Mouse (Mus musculus): ENCODE measurements around the gene Nrarp.

Nrarp gene

DNA sequence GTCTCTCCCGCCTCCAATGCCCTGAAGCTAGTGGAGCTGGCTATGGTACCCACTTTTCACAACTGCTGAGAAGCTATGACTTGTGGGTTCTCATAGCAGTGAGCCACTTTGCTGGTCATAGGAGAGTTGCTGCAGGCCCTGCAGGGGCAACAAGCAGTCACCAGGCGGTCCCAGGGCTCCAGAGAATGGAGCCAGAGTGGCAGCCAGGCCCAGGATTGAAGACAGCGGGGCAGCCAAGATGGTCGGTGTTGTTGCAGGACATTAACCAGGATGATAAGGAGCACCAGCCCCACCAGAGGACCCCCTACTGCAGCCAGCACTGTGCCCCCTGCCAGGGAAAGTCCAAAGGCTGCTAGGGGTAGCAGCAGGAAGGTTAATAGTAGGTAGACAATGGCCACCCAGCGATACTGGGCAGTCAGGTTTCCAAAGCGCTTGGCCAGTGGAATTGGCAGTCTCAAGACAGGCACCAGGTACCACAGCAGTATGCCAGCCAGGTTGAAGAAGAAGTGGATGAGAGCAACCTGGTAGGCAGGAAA, 48.5 kb downstream of the Nrarp start:
- DNase-seq (ENCODE audit: low spot score): no peak

DNA sequence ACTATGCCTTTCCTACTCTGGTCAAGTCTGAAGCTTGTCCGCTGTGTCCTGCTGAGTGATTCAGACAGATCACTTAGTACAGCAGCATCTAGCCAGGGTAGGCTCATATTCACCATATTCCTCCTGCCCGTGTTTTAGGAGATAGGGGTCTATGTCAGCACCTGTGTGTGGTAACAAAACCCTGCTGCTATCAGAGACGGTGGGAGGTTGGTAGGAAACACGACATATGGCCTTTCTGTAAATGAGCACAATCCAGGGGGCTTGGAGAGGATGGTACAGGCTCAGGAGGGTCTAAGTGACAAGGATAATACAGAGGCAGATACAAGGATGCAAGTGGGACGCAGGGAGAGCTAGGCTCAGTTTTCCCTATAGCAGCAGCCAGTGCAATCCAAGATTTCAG, 49.0 kb downstream of the Nrarp start:
- DNase-seq (ENCODE audit: low spot score): no peak

DNA sequence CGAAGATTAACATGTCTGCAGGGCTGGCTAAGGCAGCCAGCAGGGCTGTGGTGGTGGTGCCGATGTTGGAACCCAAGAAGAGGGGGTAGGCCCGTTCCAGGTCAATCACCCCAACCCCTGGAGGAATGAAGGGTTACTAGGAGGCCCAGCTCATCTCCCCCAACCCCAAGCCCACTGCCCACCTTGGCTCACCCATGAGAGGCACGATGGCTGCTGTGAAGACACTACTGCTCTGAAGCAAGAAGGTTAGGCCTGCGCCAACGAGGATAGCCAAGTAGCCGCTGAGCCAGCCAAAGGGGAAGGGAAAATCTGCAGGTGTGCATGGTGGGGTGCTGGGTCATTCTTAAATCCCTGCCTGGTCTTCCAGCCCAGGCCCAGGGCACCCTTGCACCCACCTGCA, 50.0 kb downstream of the Nrarp start:
- no peak for DNase-seq (ENCODE audit: low spot score)

GRCm38 (mm10) chr2:25231038-25231437, 50.5 kb downstream of the Nrarp start:
- DNase-seq (ENCODE audit: low spot score): no peak
